Mouse (Mus musculus) ZHBTc4 (cell line): Measurements from ENCODE around the gene Gm47996.

Experiments used
- DNase-seq: peaks from one replicate; pipeline ENCODE4 v3.0.0-alpha.2; 2011; ENCODE audit warnings: low read depth, low spot score

Gene Gm47996

GRCm38 (mm10) chr1:151245846-151246245 is 35.9 kb downstream of the Gm47996 start:
- no peak for DNase-seq

DNA sequence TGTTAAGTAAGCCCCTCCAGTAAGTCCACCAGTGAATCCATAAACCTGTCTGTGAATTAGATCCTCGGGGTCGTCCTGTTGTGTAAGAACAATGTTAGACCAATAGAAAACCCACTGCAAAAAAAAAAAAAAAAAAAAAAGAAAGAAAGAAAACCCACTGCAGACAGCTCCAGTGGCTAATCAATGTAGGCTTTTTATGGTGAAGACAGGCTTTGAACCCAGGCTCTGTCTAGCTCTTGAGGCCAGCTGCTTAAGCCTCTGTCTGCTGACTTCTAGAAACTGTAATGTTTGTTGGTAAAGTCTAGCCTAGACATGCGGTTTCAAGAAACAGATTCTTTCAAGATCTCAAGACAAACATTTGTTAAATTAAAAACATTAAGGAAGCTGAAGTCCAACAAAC is 40.2 kb downstream of the Gm47996 start:
- no peak for DNase-seq

DNA sequence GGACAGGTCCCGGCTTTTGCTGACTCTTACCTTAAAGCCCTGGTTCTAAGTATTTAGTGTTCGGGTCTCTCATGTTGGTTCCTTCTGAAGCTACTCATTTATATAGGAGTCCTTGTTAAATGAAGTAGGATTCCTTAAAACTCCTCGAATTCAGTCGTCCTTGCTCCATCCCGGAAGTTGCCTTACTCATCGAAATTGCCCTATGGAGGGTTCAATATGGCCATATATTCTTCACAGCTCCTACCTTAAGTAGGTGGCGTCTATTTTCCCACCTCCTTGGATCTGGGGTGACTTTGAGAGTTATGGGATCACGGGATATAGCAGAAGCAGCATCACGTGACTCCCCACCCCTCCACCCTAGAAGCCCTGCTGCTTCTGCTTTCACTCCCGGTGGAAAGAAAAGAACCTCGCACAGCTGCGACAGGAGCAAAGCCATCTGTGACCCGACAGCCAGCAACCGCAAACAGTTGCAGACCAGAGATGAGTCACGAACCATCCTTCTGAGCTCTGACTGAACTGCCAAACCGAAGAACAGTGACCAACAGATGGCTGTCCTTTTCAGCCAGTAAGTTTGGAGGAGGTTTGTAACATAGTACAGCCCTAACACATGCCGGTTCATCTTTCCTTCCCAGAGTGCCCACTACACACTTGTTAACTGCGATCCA is 40.7 kb downstream of the Gm47996 start:
- peak; percentile 62 for DNase-seq

DNA sequence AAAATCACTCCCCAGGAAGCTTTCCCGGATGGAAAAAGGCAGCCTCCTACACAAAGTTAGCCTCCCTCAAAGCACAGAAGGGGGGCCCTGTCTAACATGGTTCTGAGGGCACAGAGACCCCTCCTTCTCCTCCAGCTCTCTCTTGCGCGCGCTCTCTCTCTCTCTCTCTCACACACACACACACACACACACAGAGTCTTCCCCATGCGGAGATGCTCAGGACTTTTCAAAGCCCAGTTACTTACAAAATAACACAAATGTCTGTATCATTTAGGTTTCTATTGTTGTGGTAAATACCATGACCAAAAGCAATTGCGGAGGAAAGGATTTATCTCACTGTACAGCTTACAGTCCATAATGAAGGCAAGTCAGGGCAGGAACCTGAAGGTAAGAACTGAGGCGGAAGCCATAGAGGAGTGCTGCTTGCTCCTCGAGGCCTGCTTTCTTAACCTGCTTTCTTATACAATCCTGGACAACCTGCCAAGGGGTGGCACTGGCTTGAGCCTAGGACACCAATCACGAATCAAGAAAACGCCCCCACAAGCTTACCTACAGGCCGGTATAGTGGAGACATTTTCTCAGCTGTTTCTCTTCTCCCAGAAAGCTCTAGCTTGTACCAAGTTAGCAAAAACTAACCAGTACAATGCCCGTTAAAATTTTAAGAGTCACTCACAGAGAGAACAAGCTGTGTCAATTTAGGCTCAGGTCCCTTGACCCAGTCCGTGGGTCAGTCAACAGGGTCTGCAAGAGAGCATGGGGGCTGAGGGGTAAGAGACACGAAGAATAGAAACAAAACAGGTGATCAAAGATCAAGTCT is 41.5 kb downstream of the Gm47996 start:
- no peak for DNase-seq

- DNase-seq: no peak
These were observed 45.5 kb downstream of the Gm47996 start for GRCm38 (mm10) chr1:151255422-151255821.

DNA sequence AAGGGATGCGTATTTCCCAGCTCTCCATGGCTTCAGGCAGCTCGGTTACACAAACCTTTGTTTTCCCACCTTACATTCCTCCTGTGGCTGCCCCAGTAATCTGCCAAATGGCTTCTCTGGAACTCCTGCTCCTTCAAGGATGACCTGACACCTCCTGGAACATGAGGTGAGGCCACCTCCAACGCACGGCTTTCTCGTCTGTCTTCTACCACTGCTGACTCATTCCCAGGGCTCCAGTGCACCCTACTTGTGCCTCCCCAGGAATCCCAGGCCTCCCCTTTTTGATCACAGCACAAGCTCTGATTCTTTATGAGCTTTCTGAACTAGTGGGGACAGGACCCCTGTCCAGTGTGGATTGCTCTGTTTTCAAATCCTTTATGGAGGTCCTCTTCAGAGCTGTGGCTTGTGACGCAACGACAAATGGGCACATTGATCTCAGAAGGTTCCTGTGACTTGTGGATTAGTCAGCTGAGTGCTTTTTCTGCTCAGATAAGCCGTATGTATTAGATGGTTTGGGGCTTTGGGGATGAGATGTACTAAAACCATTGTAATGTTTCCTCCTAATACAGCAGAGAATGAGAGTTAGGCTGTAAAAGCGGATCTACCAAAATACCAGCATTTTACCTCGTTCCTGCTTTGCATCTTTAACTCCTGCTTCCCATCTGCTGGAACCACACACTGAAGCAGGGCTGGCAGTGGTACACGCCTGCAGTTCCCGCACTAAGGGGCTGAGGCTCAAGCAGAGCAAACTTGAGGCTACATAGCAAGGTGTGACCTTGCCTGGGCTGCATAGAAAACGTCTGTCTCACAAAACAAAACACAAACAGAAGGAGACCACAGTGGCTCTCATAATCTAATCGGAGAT is 48.4 kb downstream of the Gm47996 start:
- DNase-seq: no peak

DNA sequence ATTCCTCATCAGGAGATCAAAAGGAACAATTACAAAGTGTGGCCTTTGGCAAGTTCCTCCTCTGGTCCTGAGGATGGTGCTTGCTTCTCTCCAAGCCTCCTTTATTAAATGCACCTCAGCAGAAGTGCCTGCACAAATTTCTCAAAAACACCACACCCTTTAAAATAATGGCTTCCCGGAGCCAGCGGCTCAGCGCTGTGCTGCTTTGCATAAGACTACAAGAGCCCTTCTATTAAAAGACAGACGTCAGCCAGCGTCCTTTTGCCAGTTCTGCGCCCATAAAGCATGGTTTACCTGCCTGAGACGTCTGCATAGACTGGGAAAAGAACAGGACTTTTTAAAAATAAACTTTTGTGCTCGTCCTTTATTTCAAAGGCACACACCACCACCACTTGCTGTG is 49.1 kb downstream of the Gm47996 start:
- DNase-seq: no peak
